Mouse (Mus musculus) layer of hippocampus, adult 11-12 months (tissue): ENCODE data around the gene Rubcnl.
A peak's percentile ranks its signal among the peaks of the same experiment; 100 is the strongest.

Experiments
- DNase-seq: peaks from one replicate; pipeline ENCODE4 v3.0.0; 2022; ENCODE audit warnings: low spot score

Rubcnl gene

GRCm38 (mm10) chr14:75017877-75018825 lies 2.3 kb downstream of the Rubcnl start:
- DNase-seq, result no peak

- DNase-seq, result no peak
Observed at GRCm38 (mm10) chr14:75018829-75019228, 3.0 kb downstream of the Rubcnl start.

- peak; percentile 25 for DNase-seq
Observed at GRCm38 (mm10) chr14:75020581-75021253, 4.9 kb downstream of the Rubcnl start.

- peak; percentile 15 for DNase-seq
Observed at GRCm38 (mm10) chr14:75022522-75022921, 6.7 kb downstream of the Rubcnl start.

- DNase-seq, result no peak
Observed at GRCm38 (mm10) chr14:75024793-75025710, 9.2 kb downstream of the Rubcnl start.

GRCm38 (mm10) chr14:75030764-75031163 lies 14.9 kb downstream of the Rubcnl start:
- DNase-seq, result no peak

GRCm38 (mm10) chr14:75031999-75032575 lies 16.3 kb downstream of the Rubcnl start:
- DNase-seq, result no peak

GRCm38 (mm10) chr14:75032742-75033141 lies 16.9 kb downstream of the Rubcnl start:
- no peak for DNase-seq

GRCm38 (mm10) chr14:75034240-75034639 lies 18.4 kb downstream of the Rubcnl start:
- DNase-seq, result peak; percentile 20

GRCm38 (mm10) chr14:75035431-75035830 lies 19.6 kb downstream of the Rubcnl start:
- DNase-seq, result no peak

GRCm38 (mm10) chr14:75045184-75045583 lies 29.4 kb downstream of the Rubcnl start:
- DNase-seq, result no peak

- no peak for DNase-seq
Observed at GRCm38 (mm10) chr14:75052451-75052850, 36.6 kb downstream of the Rubcnl start.

GRCm38 (mm10) chr14:75054455-75055343 lies 38.9 kb downstream of the Rubcnl start:
- no peak for DNase-seq

GRCm38 (mm10) chr14:75056861-75057431 lies 41.1 kb downstream of the Rubcnl start:
- DNase-seq, result no peak

- DNase-seq, result no peak
Observed at GRCm38 (mm10) chr14:75060562-75060961, 44.7 kb downstream of the Rubcnl start.

- DNase-seq, result no peak
Observed at GRCm38 (mm10) chr14:75063936-75064335, 48.1 kb downstream of the Rubcnl start.

- DNase-seq, result no peak
Observed at GRCm38 (mm10) chr14:75064520-75064919, 48.7 kb downstream of the Rubcnl start.

- DNase-seq, result no peak
Observed at GRCm38 (mm10) chr14:75065211-75065610, 49.4 kb downstream of the Rubcnl start.

- DNase-seq, result no peak
Observed at GRCm38 (mm10) chr14:75068430-75069112, 52.7 kb downstream of the Rubcnl start.
